Mouse (Mus musculus) myocyte (in vitro differentiated cells): ENCODE results near the gene Ciart. TPM values are rescaled to one million over a fixed set of nuclear protein-coding genes. Genes with fewer than 3 reads are reported as not detected.

Experiments
- H3K27me3 ChIP-seq: one replicate; pipeline ENCODE4 v1.6.1; 2011; ENCODE audit not compliant: control insufficient read depth, insufficient read depth, insufficient read length
- H3K36me3 ChIP-seq: one replicate; pipeline ENCODE4 v1.6.1; 2011; ENCODE audit not compliant: control insufficient read depth, insufficient read depth
- H3K4me2 ChIP-seq: one replicate; pipeline ENCODE4 v1.6.1; 2011; ENCODE audit warnings: low read depth, control low read depth
- H3K4me3 ChIP-seq: one replicate; pipeline ENCODE4 v1.5.1; 2011; ENCODE audit warnings: mild to moderate bottlenecking, control low read depth, moderate library complexity
- H3K79me2 ChIP-seq: one replicate; pipeline ENCODE4 v1.6.1; 2011; ENCODE audit not compliant: control insufficient read depth, insufficient read depth
- H3ac ChIP-seq: one replicate; pipeline ENCODE4 v1.6.1; 2011; ENCODE audit not compliant: control insufficient read depth, insufficient read length
- CEBPB ChIP-seq: IDR thresholded peaks from 2 replicates; pipeline ENCODE4 v1.6.1; 2011; ENCODE audit warnings: mild to moderate bottlenecking, moderate library complexity; ENCODE audit not compliant: poor library complexity, insufficient read depth, severe bottlenecking
- E2F4 ChIP-seq: IDR thresholded peaks from one replicate; pipeline ENCODE4 v1.6.1; 2011; ENCODE audit warnings: mild to moderate bottlenecking, control low read depth, moderate library complexity; ENCODE audit not compliant: insufficient read depth
- MAX ChIP-seq: IDR thresholded peaks from one replicate; pipeline ENCODE4 v1.6.1; 2011; ENCODE audit warnings: low read depth, mild to moderate bottlenecking, control low read depth
- MYOD1 ChIP-seq, 3 experiments: IDR thresholded peaks; one replicate each; pipeline ENCODE4 v1.6.1; 2011; ENCODE audit warnings: control low read depth in 2 of 3, low read depth in 2 of 3, mild to moderate bottlenecking in 2 of 3, moderate library complexity in 1 of 3; ENCODE audit not compliant: insufficient read length in 2 of 3, control insufficient read depth in 1 of 3
- MYOG ChIP-seq, 3 experiments: IDR thresholded peaks; one replicate each; pipeline ENCODE4 v1.6.1; 2011; ENCODE audit warnings: control low read depth in 2 of 3, low read depth in 2 of 3, mild to moderate bottlenecking in 2 of 3; ENCODE audit not compliant: insufficient read length in 2 of 3, control insufficient read depth in 1 of 3, insufficient read depth in 1 of 3
- POLR2A ChIP-seq: IDR thresholded peaks from one replicate; pipeline ENCODE4 v1.6.1; 2011; ENCODE audit warnings: low read depth, mild to moderate bottlenecking, control low read depth, moderate library complexity; ENCODE audit not compliant: insufficient read length
- POLR2AphosphoS2 ChIP-seq: IDR thresholded peaks from one replicate; pipeline ENCODE4 v1.6.1; 2011; ENCODE audit warnings: low read depth, control low read depth; ENCODE audit not compliant: insufficient read length
- REST ChIP-seq: IDR thresholded peaks from one replicate; pipeline ENCODE4 v1.6.1; 2011; ENCODE audit warnings: mild to moderate bottlenecking, control low read depth, moderate library complexity; ENCODE audit not compliant: insufficient read depth, insufficient read length
- SRF ChIP-seq: IDR thresholded peaks from one replicate; pipeline ENCODE4 v1.6.1; 2011; ENCODE audit warnings: low read depth; ENCODE audit not compliant: control insufficient read depth, insufficient read length
- TCF12 ChIP-seq: IDR thresholded peaks from one replicate; pipeline ENCODE4 v1.6.1; 2011; ENCODE audit warnings: mild to moderate bottlenecking, control low read depth; ENCODE audit not compliant: poor library complexity, insufficient read depth, severe bottlenecking
- TCF3 ChIP-seq: IDR thresholded peaks from one replicate; pipeline ENCODE4 v1.6.1; 2011; ENCODE audit warnings: low read depth, control low read depth; ENCODE audit not compliant: insufficient read length
- USF1 ChIP-seq: IDR thresholded peaks from one replicate; pipeline ENCODE4 v1.6.1; 2011; ENCODE audit warnings: low read depth, mild to moderate bottlenecking, control low read depth, moderate library complexity
- polyA plus RNA-seq: library from polyadenylated mRNA; unstranded; fragments of >200 nt; fragmentation: generic; extraction: Trizol; gene quantifications from one replicate; pipeline ENCODE4 v1.2.1, GENCODE M21; 2012; ENCODE audit warnings: missing spikeins

The Ciart gene
- polyA plus RNA-seq, 1 experiment, result 22.4 TPM

GRCm38 (mm10) chr3:95839250-95839649, 42.8 kb downstream of the Ciart start:
- Histone ChIP-seq H3K4me2 (no peak overlapping the region), H3ac (no peak overlapping the region), H3K27me3 (no peaks in the 10 kb centered on the region), H3K4me3 (no peak overlapping the region), H3K79me2 (no peaks in the 10 kb centered on the region), H3K36me3 (peaks cover 70% of the 10 kb centered on the region)
- no peak for TF ChIP-seq POLR2AphosphoS2
- no peak for TF ChIP-seq MYOG (IDR thresholded peaks at IDR 0.05; ENCODE audit: control insufficient read depth in 1 of 3, insufficient read depth in 1 of 3, insufficient read length in 2 of 3, low read depth in 2 of 3)
- TF ChIP-seq SRF, result no peak
- TF ChIP-seq POLR2A, result no peak
- TF ChIP-seq E2F4, result no peak
- no peak for TF ChIP-seq REST
- no peak for TF ChIP-seq MYOD1 (IDR thresholded peaks at IDR 0.05; ENCODE audit: control insufficient read depth in 1 of 3, insufficient read length in 2 of 3, low read depth in 2 of 3)
- TF ChIP-seq CEBPB, result no peak
- no peak for TF ChIP-seq TCF3
- TF ChIP-seq MAX, result no peak
- no peak for TF ChIP-seq TCF12
- TF ChIP-seq USF1, result no peak

GRCm38 (mm10) chr3:95829053-95829452, 53.0 kb downstream of the Ciart start:
- Histone ChIP-seq H3K36me3 (peaks cover 39% of the 10 kb centered on the region), H3K4me3 (no peak overlapping the region)
- no peak for TF ChIP-seq SRF
- no peak for TF ChIP-seq POLR2AphosphoS2

More at GRCm38 (mm10) chr3:95829053-95829452, 53.0 kb downstream of the Ciart start:
- Histone ChIP-seq H3K27me3 (no peaks in the 10 kb centered on the region), H3ac (no peak overlapping the region), H3K79me2 (no peaks in the 10 kb centered on the region), H3K4me2 (no peak overlapping the region)

Other genes with a start within 250 kb of the Ciart start
- 51.6 TPM for gene Mcl1, start 223.5 kb downstream of the Ciart start, polyA plus RNA-seq
- gene Adamtsl4, start 194.3 kb downstream of the Ciart start, polyA plus RNA-seq, result 4.6 TPM
- gene Ecm1, start 142.7 kb downstream of the Ciart start, polyA plus RNA-seq, result 219 TPM
- 34.3 TPM for gene Tars2, start 122.0 kb downstream of the Ciart start, polyA plus RNA-seq
- gene Rprd2, start 63.4 kb downstream of the Ciart start, polyA plus RNA-seq, result 8.5 TPM
- 17.8 TPM for gene Prpf3, start 26.4 kb downstream of the Ciart start, polyA plus RNA-seq
- gene Mrps21, start 10.7 kb downstream of the Ciart start, polyA plus RNA-seq, result 400 TPM
- gene BC028528, start 9.8 kb upstream of the Ciart start, polyA plus RNA-seq, result 11.3 TPM
- 106 TPM for gene Aph1a, start 11.7 kb upstream of the Ciart start, polyA plus RNA-seq
- 0.11 TPM for gene Car14, start 22.4 kb upstream of the Ciart start, polyA plus RNA-seq
- 48.5 TPM for gene Anp32e, start 47.0 kb upstream of the Ciart start, polyA plus RNA-seq
- gene Plekho1, start 113.8 kb upstream of the Ciart start, polyA plus RNA-seq, result 107 TPM
- 22.0 TPM for gene Vps45, start 176.2 kb upstream of the Ciart start, polyA plus RNA-seq
- 16.4 TPM for gene Otud7b, start 222.3 kb upstream of the Ciart start, polyA plus RNA-seq